19 mouse cellular contexts compared by ENCODE assay signal in the genomic region with DNA sequence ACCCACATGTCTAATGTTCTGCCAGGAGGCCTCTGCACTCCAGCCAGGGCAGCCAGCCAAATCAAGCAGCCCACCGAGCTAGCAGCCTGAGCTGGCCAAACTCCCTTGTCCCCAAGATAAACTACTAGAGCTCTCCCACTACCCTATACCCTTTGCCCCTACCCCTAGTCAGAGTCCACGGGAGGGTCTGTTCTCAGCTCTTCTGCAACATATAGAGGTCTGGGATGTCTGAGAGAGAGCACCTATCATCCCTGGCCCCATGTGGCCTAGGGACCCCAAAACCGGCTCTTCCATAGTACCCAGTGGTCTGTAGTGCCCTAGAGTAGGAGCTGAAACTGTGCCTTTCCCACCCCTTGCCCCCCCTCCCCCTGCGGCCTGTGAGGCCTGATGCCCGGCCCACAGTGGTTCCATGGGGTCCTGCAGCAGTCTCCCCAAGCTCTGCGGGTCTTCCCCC.
DNase-seq lines count a peak whose midpoint lies in the region; ATAC-seq and TF ChIP-seq lines count a peak whose summit lies in the region.
"Had no signal": no experiment of that assay in that cellular context is flagged by ENCODE, and none has a peak within 500 bp of the region (broad histone marks: within the 10 kb centered on the region; RNA-seq: fewer than 3 reads in every experiment).

No protein-coding gene starts in this region.

- no peaks in the 10 kb centered on the region for H3K9me3 ChIP-seq in limb, embryonic 11.5 days (ENCODE audit: control insufficient read depth, low read length)
- H3K9me3 ChIP-seq in limb, embryonic 10.5 days (replicated peaks), result no peaks in the 10 kb centered on the region
- no peaks in the 10 kb centered on the region for H3K9me3 ChIP-seq in forebrain, embryonic 14.5 days (replicated peaks; ENCODE audit: control insufficient read depth, low read length)
- no peaks in the 10 kb centered on the region for H3K9me3 ChIP-seq in midbrain, embryonic 16.5 days (replicated peaks; ENCODE audit: control insufficient read depth, low read length, poor library complexity, severe bottlenecking)

- no peak overlapping the region for H3K27ac ChIP-seq in cerebellum, adult 2 months (ENCODE audit: insufficient read depth, low read length)
- no peak overlapping the region for H3K27ac ChIP-seq in limb, embryonic 11.5 days (replicated peaks; ENCODE audit: low read depth, low read length)
- no peak overlapping the region for H3K27ac ChIP-seq in limb, embryonic 10.5 days
- no peak overlapping the region for H3K27ac ChIP-seq in forebrain, embryonic 14.5 days (ENCODE audit: low read depth, low read length)
- no peak overlapping the region for H3K27ac ChIP-seq in midbrain, embryonic 16.5 days (ENCODE audit: low read length)
- H3K27ac ChIP-seq: macrophage had no signal

- peak; percentile 70 to 79 for DNase-seq in cerebellum, postnatal 10 days
- no peak for DNase-seq in cerebellum, adult 2 months
- DNase-seq in limb, embryonic 11.5 days (ENCODE audit: low spot score), result no peak
- DNase-seq in limb, embryonic 10.5 days (ENCODE audit: low spot score), result no peak
- DNase-seq in forebrain, embryonic 14.5 days (ENCODE audit: low spot score), result peak; percentile 3
- DNase-seq in spleen, postnatal 14 days (ENCODE audit: low spot score in 2 of 2), result no peak
- DNase-seq: adrenal gland, adult 8-10 months; cerebellum, adult 11-12 months; gastrocnemius, postnatal 36 days; heart, postnatal 10 days; kidney, adult 8-10 months; kidney, postnatal 36 days; lung, adult 2 months; thymus, postnatal 25 days had no signal

- 39% methylated on average over 6 of the region's 6 CpGs for WGBS in cerebellum, adult 2 months
- 91% methylated on average over 6 of the region's 6 CpGs for WGBS in limb, embryonic 11.5 days
- 80% methylated on average over 6 of the region's 6 CpGs for WGBS in limb, embryonic 10.5 days
- 77% methylated on average over 6 of the region's 6 CpGs for WGBS in forebrain, embryonic 14.5 days
- 82% methylated on average over 6 of the region's 6 CpGs for WGBS in midbrain, embryonic 16.5 days

- TF ChIP-seq CTCF in cerebellum, adult 2 months (IDR thresholded peaks at IDR 0.05; ENCODE audit: borderline replicate concordance, insufficient read depth, low read depth, low read length), result no peak

- H3K27me3 ChIP-seq in cerebellum, adult 2 months (ENCODE audit: control insufficient read depth, insufficient read depth, low read length), result no peaks in the 10 kb centered on the region
- no peaks in the 10 kb centered on the region for H3K27me3 ChIP-seq in limb, embryonic 11.5 days (ENCODE audit: control insufficient read depth, insufficient read depth, low read length)
- no peaks in the 10 kb centered on the region for H3K27me3 ChIP-seq in limb, embryonic 10.5 days (ENCODE audit: low read depth, poor library complexity, severe bottlenecking)
- no peaks in the 10 kb centered on the region for H3K27me3 ChIP-seq in forebrain, embryonic 14.5 days (replicated peaks; ENCODE audit: control insufficient read depth, insufficient read depth, low read length)
- no peaks in the 10 kb centered on the region for H3K27me3 ChIP-seq in midbrain, embryonic 16.5 days (ENCODE audit: control insufficient read depth, insufficient read depth, low read depth, low read length)

- H3K36me3 ChIP-seq in limb, embryonic 11.5 days (ENCODE audit: control insufficient read depth, insufficient read depth, low read length), result no peaks in the 10 kb centered on the region
- no peaks in the 10 kb centered on the region for H3K36me3 ChIP-seq in limb, embryonic 10.5 days
- H3K36me3 ChIP-seq in forebrain, embryonic 14.5 days (ENCODE audit: control insufficient read depth, insufficient read depth, low read length), result no peaks in the 10 kb centered on the region
- no peaks in the 10 kb centered on the region for H3K36me3 ChIP-seq in midbrain, embryonic 16.5 days (ENCODE audit: control insufficient read depth, insufficient read depth, low read length)

- 0 out of 2 replicates have a peak, but pooled peaks have one; percentile 18 for ATAC-seq in limb, embryonic 11.5 days (ENCODE audit: insufficient number of reproducible peaks, low FRiP score, low TSS enrichment, low read depth)
- ATAC-seq in forebrain, embryonic 14.5 days, result 0 out of 2 replicates have a peak, but pooled peaks have one; percentile 26
- ATAC-seq in midbrain, embryonic 16.5 days, result peak; percentile 54; the same call in 1 of the 2 replicates
- ATAC-seq in megakaryocyte-erythroid progenitor cell, adult 5-6 weeks (replicated peaks; ENCODE audit: low FRiP score, low TSS enrichment, poor library complexity, severe bottlenecking), result no peak
- ATAC-seq: inflammation-experienced regulatory T-cells, adult 6 months had no signal

- no peaks in the 10 kb centered on the region for H3K4me1 ChIP-seq in cerebellum, adult 2 months (ENCODE audit: control insufficient read depth, insufficient read depth, low read length)
- no peaks in the 10 kb centered on the region for H3K4me1 ChIP-seq in limb, embryonic 11.5 days (ENCODE audit: control insufficient read depth, insufficient read depth, low read length)
- H3K4me1 ChIP-seq in limb, embryonic 10.5 days, result no peaks in the 10 kb centered on the region
- H3K4me1 ChIP-seq in forebrain, embryonic 14.5 days (ENCODE audit: control insufficient read depth, insufficient read depth, low read length), result no peaks in the 10 kb centered on the region
- no peaks in the 10 kb centered on the region for H3K4me1 ChIP-seq in midbrain, embryonic 16.5 days (ENCODE audit: control insufficient read depth, insufficient read depth, low read length)

- H3K4me3 ChIP-seq in cerebellum, adult 2 months (replicated peaks; ENCODE audit: insufficient read depth, low read depth, low read length), result no peak overlapping the region
- H3K4me3 ChIP-seq in limb, embryonic 11.5 days (ENCODE audit: low read depth, low read length), result no peak overlapping the region
- H3K4me3 ChIP-seq in limb, embryonic 10.5 days, result no peak overlapping the region
- no peak overlapping the region for H3K4me3 ChIP-seq in forebrain, embryonic 14.5 days (ENCODE audit: low read depth, low read length)
- H3K4me3 ChIP-seq in midbrain, embryonic 16.5 days (ENCODE audit: low read depth, low read length), result no peak overlapping the region

- H3K4me2 ChIP-seq in limb, embryonic 11.5 days (ENCODE audit: low read depth, severe bottlenecking), result no peak overlapping the region
- H3K4me2 ChIP-seq in forebrain, embryonic 14.5 days (ENCODE audit: low read length), result no peak overlapping the region
- no peak overlapping the region for H3K4me2 ChIP-seq in midbrain, embryonic 16.5 days (ENCODE audit: low read length)
- H3K4me2 ChIP-seq: liver, embryonic 11.5 days had no signal

- no peak overlapping the region for H3K9ac ChIP-seq in limb, embryonic 11.5 days (ENCODE audit: low read length)
- H3K9ac ChIP-seq in forebrain, embryonic 14.5 days (ENCODE audit: low read length), result no peak overlapping the region
- no peak overlapping the region for H3K9ac ChIP-seq in midbrain, embryonic 16.5 days (ENCODE audit: low read depth, low read length)

- TF ChIP-seq POLR2A in cerebellum, adult 2 months (IDR thresholded peaks at IDR 0.05; ENCODE audit: borderline replicate concordance, insufficient read depth, low read length), result no peak

Comparison
In these comparisons a context has a peak if more than half of its experiments do, and no peak if none do; other contexts are left out.
1. DNase-seq: peak in cerebellum, postnatal 10 days (2 of 2) and forebrain, embryonic 14.5 days (single experiment); none in cerebellum, adult 2 months (0 of 2), limb, embryonic 11.5 days (single experiment), limb, embryonic 10.5 days (single experiment) and spleen, postnatal 14 days (0 of 2).